Mouse (Mus musculus) regulatory T cell (primary cell): ENCODE measurements around the gene Srsf2.
"Not testable (repeated sequence)": the region's sequence is repeated elsewhere in the genome, so short reads cannot be mapped to it uniquely, and the experiment has no call there.

Experiments
- in situ Hi-C: fragments of 300-600 bp; cut with MboI, MseI; formaldehyde crosslinking; loops from one replicate; pipeline ENCODE4 v1.15.1; 2025; ENCODE audit warnings: high pct_unique_total_duplicates

Srsf2 gene

GRCm38 (mm10) chr11:116853512-116853928 is 626 bp upstream of the Srsf2 start:
- in situ Hi-C loops: no loop called here

GRCm38 (mm10) chr11:116852291-116852890 is 503 bp downstream of the Srsf2 start, which contains the start of gene Mfsd11:
Gene Mfsd11, plus strand, starts transcription at chr11:116852440.
- in situ Hi-C loops: no loop called here

- in situ Hi-C loops: no loop called here
Measured at GRCm38 (mm10) chr11:116851576-116852290, 1.2 kb downstream of the Srsf2 start.

GRCm38 (mm10) chr11:116850833-116851477 is 1.9 kb downstream of the Srsf2 start:
- in situ Hi-C loops: no loop called here

- in situ Hi-C loops: no loop called here
Measured at GRCm38 (mm10) chr11:116850085-116850484, 2.8 kb downstream of the Srsf2 start.

GRCm38 (mm10) chr11:116849587-116849986 is 3.3 kb downstream of the Srsf2 start:
- in situ Hi-C loops: no loop called here

GRCm38 (mm10) chr11:116848877-116849178 is 4.1 kb downstream of the Srsf2 start:
- in situ Hi-C loops: not testable (repeated sequence)

GRCm38 (mm10) chr11:116848086-116848876 is 4.6 kb downstream of the Srsf2 start:
- in situ Hi-C loops: no loop called here

- in situ Hi-C loops: no loop called here
Measured at GRCm38 (mm10) chr11:116847187-116848085, 5.5 kb downstream of the Srsf2 start.

- in situ Hi-C loops: no loop called here
Measured at GRCm38 (mm10) chr11:116846593-116847181, 6.2 kb downstream of the Srsf2 start.

GRCm38 (mm10) chr11:116843261-116844233 is 9.3 kb downstream of the Srsf2 start, which contains the start of the genes Mettl23 and Jmjd6:
Gene Mettl23, plus strand, starts transcription at chr11:116843278.
Gene Jmjd6, minus strand, starts transcription at chr11:116843449.
- in situ Hi-C loops: no loop called here

- in situ Hi-C loops: no loop called here
Measured at GRCm38 (mm10) chr11:116842531-116843260, 10.2 kb downstream of the Srsf2 start.

GRCm38 (mm10) chr11:116840748-116841147 is 12.1 kb downstream of the Srsf2 start:
- in situ Hi-C loops: no loop called here

- in situ Hi-C loops: loop anchor here (10.0 kb wide), 1 partner anchor 1465 kb away; no protein-coding TSS in a partner anchor
Measured at GRCm38 (mm10) chr11:116839601-116840000, 13.3 kb downstream of the Srsf2 start.

- in situ Hi-C loops: loop anchor here (10.0 kb wide), 1 partner anchor 1464 kb away; no protein-coding TSS in a partner anchor
Measured at GRCm38 (mm10) chr11:116838936-116839335, 14.0 kb downstream of the Srsf2 start.

GRCm38 (mm10) chr11:116837441-116837840 is 15.5 kb downstream of the Srsf2 start:
- in situ Hi-C loops: loop anchor here (10.0 kb wide), 1 partner anchor 1463 kb away; no protein-coding TSS in a partner anchor

GRCm38 (mm10) chr11:116836283-116836682 is 16.6 kb downstream of the Srsf2 start:
- in situ Hi-C loops: loop anchor here (10.0 kb wide), 1 partner anchor 1461 kb away; no protein-coding TSS in a partner anchor

- in situ Hi-C loops: loop anchor here (10.0 kb wide), 1 partner anchor 1460 kb away; no protein-coding TSS in a partner anchor
Measured at GRCm38 (mm10) chr11:116834954-116835353, 17.9 kb downstream of the Srsf2 start.
